Mouse (Mus musculus) midbrain, embryonic 11.5 days (tissue): ENCODE data around the gene Rgs11. TPM values are rescaled to one million over a fixed set of nuclear protein-coding genes. Genes with fewer than 3 reads are reported as not detected.

Source experiments
- ATAC-seq: fragments of 200-750 bp; cut with Nextera tagmentation; 2 replicates; pipeline ENCODE4 v1.8.0; 2017; ENCODE audit warnings: moderate TSS enrichment, moderate library complexity; ENCODE audit not compliant: low FRiP score
- DNase-seq: peaks from one replicate; pipeline ENCODE4 v3.0.0; 2015; ENCODE audit warnings: low spot score; ENCODE audit errors: missing footprints
- H3K27ac ChIP-seq: fragments of 300-500 bp; sonication (generic); 2 replicates; pipeline ENCODE4 v1.5.1; 2014; ENCODE audit warnings: low read depth, low read length
- H3K27me3 ChIP-seq: fragments of 300-500 bp; sonication (generic); 2 replicates; pipeline ENCODE4 v1.6.1; 2014; ENCODE audit warnings: mild to moderate bottlenecking, low read length, moderate library complexity, mixed read lengths; ENCODE audit not compliant: control insufficient read depth, insufficient read depth
- H3K36me3 ChIP-seq: fragments of 300-500 bp; sonication (generic); 2 replicates; pipeline ENCODE4 v1.6.1; 2014; ENCODE audit warnings: mild to moderate bottlenecking, low read length, moderate library complexity, mixed read lengths; ENCODE audit not compliant: control insufficient read depth, insufficient read depth
- H3K4me1 ChIP-seq: fragments of 300-500 bp; sonication (generic); 2 replicates; pipeline ENCODE4 v1.6.1; 2014; ENCODE audit warnings: low read length; ENCODE audit not compliant: control insufficient read depth, insufficient read depth
- H3K4me2 ChIP-seq: fragments of 300-500 bp; sonication (generic); 2 replicates; pipeline ENCODE4 v1.6.1; 2014; ENCODE audit warnings: mild to moderate bottlenecking, moderate library complexity
- H3K4me3 ChIP-seq: fragments of 300-500 bp; sonication (generic); 2 replicates; pipeline ENCODE4 v1.5.1; 2014; ENCODE audit warnings: low read depth, low read length
- H3K9ac ChIP-seq: fragments of 300-500 bp; sonication (generic); 2 replicates; pipeline ENCODE4 v1.6.1; 2014; ENCODE audit warnings: low read length
- H3K9me3 ChIP-seq: fragments of 300-500 bp; sonication (generic); 2 replicates; pipeline ENCODE4 v1.6.1; 2016; ENCODE audit warnings: low read length; ENCODE audit not compliant: control insufficient read depth
- WGBS: fragments of 180-500 bp; shearing (Covaris S2); extraction: QIAGEN DNeasy Blood & Tissue Kit; methylation state at CpG from one replicate; pipeline ENCODE4 v1.1.7; 2014; 5-methylcytosine and 5-hydroxymethylcytosine counted together
- polyA plus RNA-seq: library from polyadenylated mRNA; unstranded; fragments of >200 nt; fragmentation: Nextera tagmentation; extraction: Ambion mirVana; gene quantifications from 2 replicates; pipeline ENCODE4 v1.2.1, GENCODE M21; 2014

Gene Rgs11
- polyA plus RNA-seq, 1 experiment from 2014 or later: 0.40 TPM

DNA sequence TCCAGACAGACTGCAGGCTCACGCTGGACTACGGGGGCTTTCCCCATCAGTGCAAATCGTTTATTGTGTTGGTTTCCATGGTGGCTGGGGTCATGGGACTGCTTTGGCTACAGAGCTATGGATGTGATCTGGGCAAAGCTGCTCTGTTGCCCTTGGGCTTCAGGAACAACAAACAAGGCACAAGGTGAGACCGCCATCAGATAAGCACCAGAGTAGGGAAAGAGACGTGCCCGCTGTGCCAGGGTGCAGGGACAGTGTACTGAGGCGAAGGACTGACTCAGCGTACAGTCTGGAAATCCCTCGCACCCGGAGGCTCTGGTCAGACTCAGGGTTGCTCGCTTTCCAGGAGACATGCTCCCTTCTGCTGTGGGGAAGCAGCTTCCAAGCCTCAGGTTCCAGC is 9.9 kb downstream of the Rgs11 start:
- Histone ChIP-seq H3K27me3 (no peaks in the 10 kb centered on the region), H3K36me3 (no peaks in the 10 kb centered on the region), H3K9me3 (no peaks in the 10 kb centered on the region), H3K4me1 (no peaks in the 10 kb centered on the region), H3K27ac (no peak overlapping the region), H3K4me2 (no peak overlapping the region), H3K4me3 (no peak overlapping the region), H3K9ac (no peak overlapping the region)
- WGBS: 90% methylated on average over 11 of the region's 11 CpGs
- no peak for ATAC-seq
- no peak for DNase-seq

DNA sequence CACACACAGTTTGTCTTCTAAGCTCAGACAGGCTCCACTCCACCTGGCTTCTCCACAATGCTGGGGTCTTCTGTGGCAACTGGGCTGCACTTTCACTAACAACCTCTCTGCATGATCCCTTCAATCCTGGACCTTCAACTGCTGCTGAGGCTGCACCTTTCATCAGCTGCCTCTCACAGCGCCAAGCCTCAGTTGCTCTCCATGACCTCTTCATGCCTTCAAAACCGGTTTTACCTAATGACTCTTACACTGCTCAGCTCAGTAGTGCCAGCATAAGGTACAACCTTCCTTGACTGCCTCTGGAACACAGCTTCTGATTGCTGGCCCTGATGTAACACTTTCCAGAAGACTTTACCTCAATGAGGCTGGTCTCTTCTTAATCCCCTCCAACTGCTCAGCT is 18.8 kb downstream of the Rgs11 start:
- ATAC-seq (no peak), DNase-seq (no peak)
- H3K4me2 ChIP-seq: no peak overlapping the region
- no peak overlapping the region for H3K27ac ChIP-seq
- H3K9me3 ChIP-seq: no peaks in the 10 kb centered on the region
- H3K36me3 ChIP-seq: no peaks in the 10 kb centered on the region
- no peak overlapping the region for H3K9ac ChIP-seq
- H3K27me3 ChIP-seq: no peaks in the 10 kb centered on the region
- H3K4me3 ChIP-seq: no peak overlapping the region
- H3K4me1 ChIP-seq: no peaks in the 10 kb centered on the region
- 73% methylated on average over 2 of the region's 2 CpGs for WGBS

DNA sequence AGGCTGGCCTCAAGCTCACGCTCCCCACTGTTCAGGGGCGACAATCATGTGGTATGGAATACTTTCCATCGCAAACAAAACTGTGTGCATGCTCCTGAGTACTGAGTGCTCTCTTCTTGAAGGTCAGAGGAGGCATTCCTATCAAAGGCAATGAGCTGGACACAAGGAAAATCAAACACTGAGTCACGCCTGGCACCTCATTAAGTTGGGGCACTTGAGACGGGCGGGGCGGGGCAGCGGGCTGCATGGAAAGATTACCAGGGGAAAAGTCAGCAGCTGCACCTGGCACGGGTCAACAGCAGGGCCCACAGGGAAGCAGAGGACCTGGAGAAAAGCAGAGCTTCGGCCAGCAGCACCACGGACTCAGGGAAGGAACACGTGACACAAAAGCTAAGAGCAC is 22.4 kb downstream of the Rgs11 start:
- H3K4me3 ChIP-seq: no peak overlapping the region
- H3K27me3 ChIP-seq: no peaks in the 10 kb centered on the region
- no peak overlapping the region for H3K9ac ChIP-seq
- DNase-seq: no peak
- no peaks in the 10 kb centered on the region for H3K36me3 ChIP-seq
- H3K4me2 ChIP-seq: no peak overlapping the region
- no peaks in the 10 kb centered on the region for H3K4me1 ChIP-seq
- 88% methylated on average over 12 of the region's 12 CpGs for WGBS
- ATAC-seq: no peak
- no peak overlapping the region for H3K27ac ChIP-seq
- no peaks in the 10 kb centered on the region for H3K9me3 ChIP-seq

DNA sequence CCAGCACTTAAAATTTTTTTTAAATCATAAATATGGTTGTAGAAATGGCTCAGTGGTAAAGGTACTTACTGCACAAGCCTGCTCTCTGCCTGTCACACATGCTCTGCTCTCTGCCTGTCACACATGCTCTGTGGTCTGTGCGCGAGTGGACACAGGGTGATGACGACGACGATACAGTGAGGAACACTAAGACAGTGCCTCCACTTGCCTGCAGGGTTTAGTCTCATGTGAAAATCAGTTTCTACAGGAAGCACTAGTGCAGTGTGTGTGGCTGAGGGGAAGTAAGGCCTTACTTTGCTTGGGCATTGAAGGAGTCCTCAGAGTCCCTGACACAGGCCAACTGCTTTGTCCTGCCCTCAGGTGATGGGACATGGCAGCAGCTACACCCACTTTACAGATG is 27.0 kb downstream of the Rgs11 start:
- Histone ChIP-seq H3K4me2 (no peak overlapping the region), H3K4me1 (no peaks in the 10 kb centered on the region), H3K27ac (no peak overlapping the region), H3K27me3 (no peaks in the 10 kb centered on the region), H3K36me3 (no peaks in the 10 kb centered on the region), H3K9me3 (no peaks in the 10 kb centered on the region), H3K9ac (no peak overlapping the region), H3K4me3 (no peak overlapping the region)
- WGBS: 97% methylated on average over 5 of the region's 5 CpGs
- no peak for DNase-seq
- ATAC-seq: no peak

DNA sequence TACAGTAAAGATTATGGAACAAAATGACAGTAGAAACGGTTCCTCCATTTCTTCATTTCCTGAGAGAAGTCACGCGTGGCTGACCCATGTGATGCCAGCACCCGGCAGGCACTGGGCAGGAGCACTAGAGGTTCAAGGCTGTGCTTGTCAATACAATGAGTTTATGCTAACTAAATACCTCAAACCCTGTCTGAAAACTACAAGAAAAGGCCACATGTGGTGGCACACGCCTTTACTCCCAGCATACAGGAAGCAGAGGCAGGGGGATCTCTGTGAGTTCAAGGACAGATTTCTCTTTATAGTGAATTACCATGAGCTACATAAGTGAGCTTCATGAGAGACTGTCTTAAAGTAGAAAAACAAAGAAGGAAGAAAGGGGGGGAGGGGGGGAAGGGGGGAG is 28.4 kb downstream of the Rgs11 start:
- H3K9ac ChIP-seq: no peak overlapping the region

DNA sequence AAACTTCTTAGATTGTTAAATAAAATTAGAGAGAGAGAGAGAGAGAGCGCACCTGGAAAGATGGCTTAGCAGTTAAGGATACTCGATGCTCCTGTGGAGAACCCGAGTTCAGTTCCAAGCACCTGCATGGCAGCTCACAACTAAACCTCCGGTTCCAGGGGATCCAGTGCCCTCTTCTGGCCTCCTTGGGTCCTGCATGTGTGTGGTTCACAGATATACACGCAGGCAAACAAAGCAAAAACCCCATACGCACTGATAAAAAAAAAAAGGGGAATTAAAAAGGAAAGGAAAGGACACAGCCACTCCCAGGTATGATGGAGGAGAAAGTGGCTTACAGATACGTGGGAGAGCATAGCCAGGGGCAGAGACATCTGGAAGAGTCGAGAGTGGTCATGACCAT is 30.1 kb downstream of the Rgs11 start:
- H3K27me3 ChIP-seq: no peaks in the 10 kb centered on the region
- no peaks in the 10 kb centered on the region for H3K36me3 ChIP-seq
- H3K27ac ChIP-seq: no peak overlapping the region
- H3K9me3 ChIP-seq: no peaks in the 10 kb centered on the region
- DNase-seq (no peak), ATAC-seq (no peak)
- WGBS: 74% methylated on average over 8 of the region's 8 CpGs
- H3K4me2 ChIP-seq: no peak overlapping the region
- no peaks in the 10 kb centered on the region for H3K4me1 ChIP-seq
- no peak overlapping the region for H3K9ac ChIP-seq
- no peak overlapping the region for H3K4me3 ChIP-seq

More for the DNA sequence above, 28.4 kb downstream of the Rgs11 start:
- no peak overlapping the region for H3K4me2 ChIP-seq
- no peaks in the 10 kb centered on the region for H3K4me1 ChIP-seq
- DNase-seq (no peak), ATAC-seq (no peak)
- no peak overlapping the region for H3K4me3 ChIP-seq
- no peaks in the 10 kb centered on the region for H3K36me3 ChIP-seq
- H3K9me3 ChIP-seq: no peaks in the 10 kb centered on the region
- H3K27me3 ChIP-seq: no peaks in the 10 kb centered on the region
- WGBS: 89% methylated on average over 5 of the region's 5 CpGs
- H3K27ac ChIP-seq: no peak overlapping the region

DNA sequence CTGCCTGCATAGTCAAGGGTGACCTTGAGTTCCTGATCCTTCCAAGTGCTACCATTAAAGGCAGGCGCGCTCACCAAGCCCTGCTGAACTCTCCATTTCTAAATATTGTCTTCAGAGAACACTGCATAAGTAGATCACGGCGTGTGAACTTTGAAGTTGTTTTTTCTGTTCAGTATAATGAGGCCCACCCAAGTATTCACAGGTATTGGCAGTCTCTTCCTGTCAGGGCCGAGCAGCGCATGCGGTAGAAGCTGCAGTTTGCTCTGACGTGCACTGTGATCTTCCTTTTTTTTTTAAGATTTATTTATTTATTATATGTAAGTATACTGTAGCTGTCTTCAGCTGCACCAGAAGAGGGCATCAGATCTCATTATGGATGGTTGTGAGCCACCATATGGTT is 31.6 kb downstream of the Rgs11 start:
- H3K27me3 ChIP-seq: no peaks in the 10 kb centered on the region
- no peaks in the 10 kb centered on the region for H3K36me3 ChIP-seq
- no peak overlapping the region for H3K9ac ChIP-seq
- H3K27ac ChIP-seq: no peak overlapping the region
- no peak overlapping the region for H3K4me2 ChIP-seq
- DNase-seq (no peak), ATAC-seq (no peak)
- H3K4me1 ChIP-seq: no peaks in the 10 kb centered on the region
- no peaks in the 10 kb centered on the region for H3K9me3 ChIP-seq
- no peak overlapping the region for H3K4me3 ChIP-seq
- 90% methylated on average over 8 of the region's 8 CpGs for WGBS

DNA sequence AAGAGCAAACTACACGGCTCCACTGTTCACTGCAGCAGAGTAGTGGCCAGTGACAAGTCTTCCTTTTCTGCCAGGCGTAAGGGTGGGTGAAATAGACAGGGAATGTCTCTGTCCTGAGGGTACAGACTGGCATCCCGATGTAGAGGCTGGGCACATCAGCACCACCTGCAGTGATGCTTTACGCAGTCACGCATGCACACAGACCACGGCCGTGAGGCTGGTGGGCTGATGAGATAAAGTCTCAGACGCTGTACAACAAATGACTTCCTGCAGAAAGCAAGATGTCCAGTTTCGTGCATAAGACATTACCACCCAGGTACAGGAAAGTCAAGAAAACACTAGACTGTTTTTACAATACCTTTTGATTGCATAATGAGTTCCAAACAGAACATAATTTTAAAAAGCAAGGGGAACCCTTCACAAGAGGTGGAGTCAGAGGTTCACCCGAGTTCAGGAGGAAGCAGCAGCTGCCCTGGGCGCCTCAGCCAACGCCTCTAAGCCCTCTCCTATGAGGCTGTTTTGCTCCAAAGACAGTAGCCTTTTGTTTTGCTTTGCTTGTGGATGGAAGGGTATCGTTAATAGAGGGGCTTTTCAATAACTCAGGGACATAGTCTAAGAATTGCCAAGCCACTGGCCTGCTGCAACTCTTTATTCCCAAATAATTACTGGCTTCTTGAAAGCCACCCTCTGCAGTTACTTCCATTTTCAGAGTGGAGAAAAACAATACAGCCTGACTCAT is 32.5 kb downstream of the Rgs11 start:
- no peak overlapping the region for H3K27ac ChIP-seq
- no peaks in the 10 kb centered on the region for H3K27me3 ChIP-seq
- WGBS: 78% methylated on average over 13 of the region's 13 CpGs

DNA sequence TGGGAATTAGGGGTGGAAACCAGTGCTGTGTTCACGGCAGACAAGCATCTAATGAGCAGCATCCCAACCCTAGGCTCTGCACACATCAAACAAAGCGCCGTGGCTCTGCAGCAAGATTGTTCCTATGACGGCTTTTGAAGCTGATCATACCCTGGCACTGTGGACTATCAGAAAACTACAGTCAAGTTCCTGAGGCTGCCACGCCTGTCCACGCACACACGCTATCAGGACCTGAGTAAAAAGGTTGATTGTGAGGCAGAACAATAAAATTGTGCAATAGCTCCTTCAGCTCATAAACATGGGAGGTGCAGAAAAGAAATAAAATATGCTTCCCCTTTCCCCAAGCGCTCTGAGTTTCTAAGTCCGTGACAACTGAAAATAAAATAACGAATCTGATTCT is 34.9 kb downstream of the Rgs11 start:
- Histone ChIP-seq H3K4me2 (no peak overlapping the region), H3K4me1 (no peaks in the 10 kb centered on the region)
- DNase-seq: no peak

More for the DNA sequence above, 32.5 kb downstream of the Rgs11 start:
- Histone ChIP-seq H3K4me2 (no peak overlapping the region), H3K36me3 (no peaks in the 10 kb centered on the region), H3K4me3 (no peak overlapping the region), H3K4me1 (no peaks in the 10 kb centered on the region), H3K9ac (no peak overlapping the region), H3K9me3 (no peaks in the 10 kb centered on the region)
- no peak for ATAC-seq
- DNase-seq: no peak

More for the DNA sequence above, 34.9 kb downstream of the Rgs11 start:
- WGBS: 87% methylated on average over 10 of the region's 10 CpGs
- no peak overlapping the region for H3K9ac ChIP-seq
- H3K27ac ChIP-seq: no peak overlapping the region
- no peaks in the 10 kb centered on the region for H3K27me3 ChIP-seq
- no peak for ATAC-seq
- no peak overlapping the region for H3K4me3 ChIP-seq
- no peaks in the 10 kb centered on the region for H3K9me3 ChIP-seq
- no peaks in the 10 kb centered on the region for H3K36me3 ChIP-seq
